Mouse (Mus musculus) gastrocnemius, adult 2 months (tissue): ENCODE data around the gene Defb25. TPM values are rescaled to one million over a fixed set of nuclear protein-coding genes. Genes with fewer than 3 reads are reported as not detected.

ENCODE experiments used
- DNase-seq: peaks from one replicate; pipeline ENCODE4 v3.0.0; 2022
- H3K27ac ChIP-seq: fragments of 200-600 bp; 2 replicates; pipeline ENCODE4 v1.8.1; 2022; ENCODE audit warnings: mild to moderate bottlenecking
- H3K4me3 ChIP-seq: fragments of 200-600 bp; 2 replicates; pipeline ENCODE4 v1.8.1; 2022; ENCODE audit warnings: mild to moderate bottlenecking, moderate library complexity
- CTCF ChIP-seq: fragments of 200-600 bp; IDR thresholded peaks from 2 replicates; pipeline ENCODE4 v1.8.1; 2022; ENCODE audit warnings: antibody characterized with exemption, mild to moderate bottlenecking, moderate library complexity
- intact Hi-C: fragments of 180-260 bp; cut with DNase I; formaldehyde crosslinking; loops from one replicate; pipeline ENCODE4 v1.15.1; 2025
- total RNA-seq, 2 experiments: library from RNA; stranded (reverse); gene quantifications; 2 replicates each; pipeline ENCODE4 v1.2.3; 2021

Defb25 gene
- total RNA-seq, 2 experiments from 2014 or later = not detected

DNA sequence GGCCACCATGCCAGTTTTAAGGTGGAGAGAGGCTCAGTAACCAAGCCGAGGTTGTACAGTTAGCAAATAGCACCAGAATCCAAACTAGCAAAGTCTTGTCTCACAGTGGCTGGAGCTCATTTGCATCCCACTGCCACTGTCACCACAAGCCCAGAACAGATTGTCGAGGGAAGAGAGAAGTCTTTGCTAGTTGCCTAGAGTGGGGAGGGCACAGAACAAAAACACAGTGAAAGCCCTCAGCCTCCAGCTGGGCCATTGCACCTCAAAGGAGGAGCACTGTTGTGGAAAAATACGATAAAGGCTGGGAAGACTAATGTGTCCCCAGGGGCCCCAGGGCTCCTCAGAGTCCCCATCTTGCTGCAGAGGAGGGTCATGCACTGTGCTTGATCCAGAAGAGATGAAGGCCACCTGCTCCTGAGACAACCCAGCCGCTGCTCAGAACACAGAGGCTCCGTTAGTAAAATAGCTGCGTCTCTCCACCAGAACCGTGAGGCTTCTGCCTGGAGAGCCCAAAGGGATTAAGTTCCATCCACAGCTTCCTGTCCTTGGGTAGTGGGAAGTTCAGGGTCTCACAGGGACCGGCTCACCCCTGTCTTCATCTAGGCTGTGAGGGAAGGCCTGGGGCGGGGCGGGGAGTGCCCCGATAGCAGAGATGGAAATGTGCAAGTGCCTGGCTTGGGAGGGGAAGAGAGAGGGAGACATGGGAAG is 16.7 kb upstream of the Defb25 start:
- no peak for TF ChIP-seq CTCF
- Histone ChIP-seq H3K4me3 (no peak overlapping the region), H3K27ac (peak overlapping the region; percentile 84)
- peak; percentile 50 for DNase-seq
- intact Hi-C loops = no loop called here

DNA sequence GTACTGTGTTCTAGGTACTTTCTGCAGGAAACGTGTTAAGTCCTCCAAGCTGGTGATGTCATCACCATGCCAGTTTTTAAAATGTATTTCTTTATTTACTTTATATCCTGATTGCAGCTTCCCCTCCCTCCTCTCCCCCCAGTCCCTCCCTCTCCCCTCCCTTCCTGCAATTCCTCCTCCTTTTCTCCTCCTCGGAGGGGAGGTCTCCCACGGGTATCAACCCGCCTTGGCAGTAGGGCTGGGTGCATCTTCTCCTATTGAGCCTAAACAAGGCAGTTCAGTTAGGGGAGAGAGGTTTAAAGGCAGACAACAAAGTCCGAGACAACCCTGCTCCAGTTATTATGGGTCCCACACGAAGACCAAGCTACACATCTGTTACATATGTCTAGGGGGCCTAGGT is 16.0 kb upstream of the Defb25 start:
- DNase-seq = no peak
- no peak for TF ChIP-seq CTCF
- Histone ChIP-seq H3K27ac (peak overlapping the region; percentile 84), H3K4me3 (no peak overlapping the region)
- intact Hi-C loops = no loop called here

DNA sequence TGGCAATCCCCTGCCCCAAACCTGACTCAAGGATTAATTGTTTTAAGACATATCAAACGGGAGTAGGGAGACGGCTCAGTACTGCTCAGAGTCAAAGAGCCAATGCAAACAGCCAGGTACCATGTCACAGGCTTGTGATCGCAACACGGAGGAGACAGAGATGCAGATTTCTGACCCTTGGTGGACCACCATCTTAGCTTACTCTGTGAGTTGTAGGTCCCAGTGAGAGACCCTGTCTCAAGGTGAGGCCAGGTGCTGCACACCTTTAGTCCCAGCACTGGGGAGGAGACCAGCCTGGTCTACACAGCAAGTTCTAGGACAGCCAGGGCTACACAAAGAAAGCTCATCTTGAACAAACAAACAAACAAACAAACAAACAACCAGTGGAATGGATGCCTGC is 14.5 kb upstream of the Defb25 start:
- no peak for TF ChIP-seq CTCF
- intact Hi-C loops = no loop called here
- no peak for DNase-seq
- H3K27ac ChIP-seq = peak overlapping the region; percentile 84
- no peak overlapping the region for H3K4me3 ChIP-seq

DNA sequence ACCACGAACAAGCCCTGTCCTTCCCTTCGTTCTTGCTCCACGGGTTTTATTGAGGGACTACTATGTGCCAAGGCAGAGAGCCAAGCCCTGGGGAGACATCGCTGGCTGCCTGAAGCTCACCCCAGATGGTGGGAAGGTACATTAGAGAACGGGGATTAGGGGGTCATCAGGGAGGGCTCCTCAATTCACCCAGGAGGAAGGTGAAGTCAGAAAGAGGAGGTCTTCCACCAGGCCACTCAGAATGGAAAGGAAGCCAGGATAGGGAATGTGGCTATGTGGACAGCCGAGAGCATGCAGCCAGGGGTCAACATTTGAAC is 14.1 kb upstream of the Defb25 start:
- DNase-seq = no peak
- peak overlapping the region; percentile 40 for H3K4me3 ChIP-seq
- peak overlapping the region; percentile 84 for H3K27ac ChIP-seq
- no peak for TF ChIP-seq CTCF
- intact Hi-C loops = no loop called here

DNA sequence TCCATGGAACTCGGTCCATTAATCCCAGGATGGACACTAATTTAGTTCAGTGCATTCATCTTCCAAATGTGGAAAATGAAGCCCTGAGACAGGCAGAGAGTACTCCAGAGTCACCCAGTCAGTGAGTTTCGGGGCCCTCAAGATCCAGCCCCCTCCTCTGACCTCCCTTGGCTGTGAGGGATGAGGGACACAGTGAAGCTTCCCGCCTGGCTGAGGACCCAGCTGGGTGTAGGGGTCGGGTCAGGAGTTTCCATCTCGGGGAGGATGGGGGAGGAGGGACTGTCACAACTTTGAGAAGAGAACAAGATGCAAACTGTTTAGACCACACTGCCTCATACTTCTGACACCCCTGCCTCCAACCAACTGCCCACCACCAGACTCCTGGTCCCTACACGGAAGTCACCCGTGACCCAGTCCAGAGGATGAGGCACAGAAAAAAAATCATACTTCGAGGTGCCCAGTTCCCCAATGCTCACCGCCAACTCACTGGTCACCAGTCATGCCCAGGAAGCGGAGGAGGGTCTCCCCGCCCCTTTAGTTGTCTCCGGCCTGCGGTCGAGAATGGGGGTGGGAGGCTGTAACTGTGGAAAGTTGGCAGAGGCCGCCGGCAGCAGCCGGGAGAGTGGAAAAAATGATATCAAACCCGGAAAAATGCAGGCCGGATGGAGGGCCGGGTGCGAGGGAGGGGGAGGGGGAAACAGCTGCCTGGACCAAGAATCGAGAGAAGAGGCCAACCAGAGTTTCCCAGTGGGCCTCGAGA is 13.6 kb upstream of the Defb25 start:
- peak overlapping the region; percentile 40 for H3K4me3 ChIP-seq
- TF ChIP-seq CTCF = no peak
- intact Hi-C loops = no loop called here
- DNase-seq = peak; percentile 76
- H3K27ac ChIP-seq = peak overlapping the region; percentile 84

DNA sequence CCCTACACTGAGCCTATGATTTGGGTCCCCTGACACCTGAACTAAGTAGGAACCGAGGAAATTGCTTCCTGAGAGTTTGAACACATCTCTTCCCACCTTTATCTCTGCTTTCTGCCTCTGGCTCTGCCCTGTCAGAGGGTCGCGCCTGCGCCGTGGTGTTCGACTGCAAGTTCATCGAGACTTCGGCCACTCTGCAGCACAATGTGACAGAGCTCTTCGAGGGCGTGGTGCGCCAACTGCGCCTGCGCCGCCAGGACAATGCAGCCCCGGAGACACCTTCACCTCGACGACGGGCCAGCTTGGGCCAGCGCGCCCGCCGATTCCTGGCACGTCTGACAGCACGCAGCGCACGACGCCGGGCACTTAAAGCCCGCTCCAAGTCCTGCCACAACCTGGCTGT is 11.5 kb upstream of the Defb25 start:
- no peak for TF ChIP-seq CTCF
- DNase-seq = no peak
- Histone ChIP-seq H3K4me3 (no peak overlapping the region), H3K27ac (peak overlapping the region; percentile 84; the same call in 1 of the 2 replicates)
- intact Hi-C loops = no loop called here

DNA sequence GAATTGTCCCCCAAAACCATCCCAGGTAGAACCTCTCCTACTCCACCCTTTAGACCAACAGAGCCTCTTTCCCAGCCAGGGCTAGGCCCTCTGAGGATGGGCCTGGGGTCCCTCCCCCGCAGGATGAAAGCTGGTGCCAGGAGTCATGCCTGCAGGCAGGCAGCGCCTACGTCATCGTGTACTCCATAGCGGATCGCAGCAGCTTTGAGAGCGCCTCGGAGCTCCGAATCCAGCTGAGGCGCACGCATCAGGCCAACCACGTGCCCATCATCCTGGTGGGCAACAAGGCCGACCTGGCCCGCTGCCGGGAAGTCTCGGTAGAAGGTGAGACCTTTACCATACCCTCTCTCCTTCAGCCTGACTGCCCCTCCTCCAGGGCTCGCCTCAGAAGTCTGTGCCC is 10.5 kb upstream of the Defb25 start:
- H3K4me3 ChIP-seq = peak overlapping the region; percentile 24
- peak overlapping the region; percentile 52 for H3K27ac ChIP-seq
- DNase-seq = no peak
- no peak for TF ChIP-seq CTCF
- intact Hi-C loops = no loop called here

DNA sequence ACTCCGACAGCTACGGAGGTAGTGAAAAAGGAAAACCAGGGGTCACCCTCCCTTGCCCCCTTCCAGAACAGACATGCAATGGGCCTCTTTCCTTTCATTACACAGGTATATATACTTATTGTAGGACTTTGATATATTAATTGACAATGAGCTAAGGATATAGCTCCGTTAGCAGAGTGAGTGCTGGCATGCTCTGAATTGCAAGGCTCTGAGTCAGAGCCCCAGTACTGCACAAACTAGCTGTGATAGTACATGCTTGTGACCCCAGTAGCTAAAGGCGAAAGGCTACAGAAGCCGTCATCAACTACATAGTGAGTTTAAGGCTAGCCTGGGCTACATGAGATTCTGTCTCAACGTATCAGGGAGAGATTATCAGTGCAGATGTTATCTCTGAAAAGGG is 7.1 kb upstream of the Defb25 start:
- Histone ChIP-seq H3K4me3 (peak overlapping the region; percentile 74), H3K27ac (peak overlapping the region; percentile 87)

DNA sequence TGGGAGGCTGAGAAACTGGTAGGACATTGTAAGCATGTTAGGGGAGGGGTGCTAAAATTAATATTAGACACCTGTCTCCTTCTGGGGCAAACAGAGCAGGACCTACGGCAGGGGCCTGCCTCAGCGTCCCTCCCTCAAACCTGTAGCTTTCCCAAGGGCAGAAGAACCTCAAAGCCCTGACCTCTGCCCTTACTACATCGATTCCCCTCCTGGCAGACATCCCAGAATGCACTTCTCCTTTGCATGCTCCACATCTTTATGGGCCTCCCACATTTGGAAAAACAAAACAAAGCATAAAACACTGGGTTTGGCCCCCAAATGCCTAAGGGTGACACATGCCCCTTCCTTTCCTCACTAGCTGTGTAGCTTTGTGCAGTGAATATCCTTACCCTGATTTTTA is 6.4 kb upstream of the Defb25 start:
- TF ChIP-seq CTCF = no peak
- DNase-seq = no peak
- Histone ChIP-seq H3K4me3 (peak overlapping the region; percentile 74), H3K27ac (peak overlapping the region; percentile 87)
- intact Hi-C loops = no loop called here

More for the DNA sequence above, 7.1 kb upstream of the Defb25 start:
- intact Hi-C loops = no loop called here
- DNase-seq = no peak
- no peak for TF ChIP-seq CTCF

DNA sequence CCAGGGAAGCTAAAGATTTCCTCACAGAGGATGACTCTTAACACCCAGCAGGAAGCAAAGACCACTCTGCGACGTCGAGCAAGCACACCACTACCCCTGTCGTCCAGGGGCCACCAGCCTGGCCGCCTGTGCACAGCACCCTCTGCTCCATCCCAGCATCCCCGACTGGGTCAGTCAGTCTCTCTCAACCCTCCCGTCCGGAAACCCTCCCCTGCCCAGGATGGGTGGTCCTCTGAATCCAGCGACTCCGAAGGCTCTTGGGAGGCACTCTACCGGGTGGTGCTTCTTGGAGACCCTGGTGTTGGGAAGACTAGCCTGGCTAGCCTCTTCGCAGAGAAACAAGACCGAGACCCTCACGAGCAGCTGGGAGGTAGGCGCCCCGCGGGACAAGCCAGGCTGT is 5.2 kb upstream of the Defb25 start:
- Histone ChIP-seq H3K4me3 (peak overlapping the region; percentile 74), H3K27ac (peak overlapping the region; percentile 87)
- DNase-seq = no peak
- intact Hi-C loops = no loop called here
- TF ChIP-seq CTCF = no peak

DNA sequence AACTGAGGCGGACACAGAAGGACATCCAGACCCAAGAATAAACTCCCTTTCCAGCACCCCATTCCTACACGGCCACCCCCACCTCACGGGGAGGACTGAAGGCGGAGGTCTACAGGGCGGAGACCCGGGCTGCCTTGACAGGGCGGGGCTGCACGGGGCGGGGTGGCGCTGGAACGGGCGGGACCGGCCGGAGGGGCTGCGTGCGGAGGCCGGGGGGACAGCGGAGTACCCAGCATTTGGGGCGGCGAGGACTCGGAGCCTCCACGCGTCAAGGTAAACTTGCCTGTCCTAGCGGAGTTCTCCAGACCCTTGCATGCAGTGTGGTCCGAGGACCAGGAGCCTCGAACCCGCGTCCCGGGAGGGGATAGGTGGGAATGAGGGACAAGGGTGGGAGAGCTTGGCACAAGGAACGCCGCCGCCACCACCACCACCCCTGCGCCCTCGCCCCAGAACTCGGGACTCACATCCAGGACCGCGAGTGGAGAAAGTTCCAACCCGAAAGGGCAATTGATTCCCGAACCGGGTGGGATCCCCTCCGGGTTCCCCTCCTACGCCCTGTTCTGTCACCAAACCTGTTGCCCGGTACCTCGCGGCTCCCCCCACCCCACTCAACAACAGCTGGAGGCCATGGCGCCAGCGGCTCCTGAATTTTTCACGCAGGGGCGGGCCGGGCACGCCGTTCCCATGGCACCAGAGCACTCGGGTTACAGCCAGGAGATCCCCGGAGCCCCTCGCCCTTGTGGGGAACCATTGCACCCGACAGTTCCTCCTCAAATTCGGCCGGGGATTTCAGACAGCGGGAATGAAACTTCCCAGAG is 4.1 kb upstream of the Defb25 start, which contains the start of gene Rem1:
TSS of gene Rem1 (plus strand) at position 178 of the 818 bp plus-strand sequence.
- peak; percentile 68 for DNase-seq
- Histone ChIP-seq H3K27ac (peak within 1 kb of the TSS; percentile 87), H3K4me3 (peak within 1 kb of the TSS; percentile 74)
- no peak for TF ChIP-seq CTCF
- intact Hi-C loops = no loop called here

DNA sequence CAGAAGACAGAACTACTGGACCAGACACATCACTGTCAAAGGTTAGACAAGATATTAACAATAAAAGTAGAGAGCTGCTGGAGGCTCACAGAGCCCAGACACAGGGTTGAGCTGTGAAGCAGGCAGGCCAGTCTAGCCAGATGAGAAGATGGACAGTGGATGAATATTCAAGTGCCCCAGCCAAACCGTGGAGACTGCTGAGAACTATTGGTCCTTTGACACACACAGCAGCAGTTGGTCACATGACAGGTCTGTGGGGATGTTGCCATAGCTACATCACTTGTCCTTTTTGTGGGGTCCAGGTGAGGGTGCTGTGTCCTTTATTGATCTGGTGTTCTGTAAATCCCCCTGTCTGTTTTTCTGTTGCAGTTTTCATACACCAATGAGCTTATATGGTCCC is 2.4 kb upstream of the Defb25 start:
- Histone ChIP-seq H3K4me3 (no peak overlapping the region), H3K27ac (peak overlapping the region; percentile 87; the same call in 1 of the 2 replicates)
- DNase-seq = no peak
- intact Hi-C loops = no loop called here
- TF ChIP-seq CTCF = no peak

DNA sequence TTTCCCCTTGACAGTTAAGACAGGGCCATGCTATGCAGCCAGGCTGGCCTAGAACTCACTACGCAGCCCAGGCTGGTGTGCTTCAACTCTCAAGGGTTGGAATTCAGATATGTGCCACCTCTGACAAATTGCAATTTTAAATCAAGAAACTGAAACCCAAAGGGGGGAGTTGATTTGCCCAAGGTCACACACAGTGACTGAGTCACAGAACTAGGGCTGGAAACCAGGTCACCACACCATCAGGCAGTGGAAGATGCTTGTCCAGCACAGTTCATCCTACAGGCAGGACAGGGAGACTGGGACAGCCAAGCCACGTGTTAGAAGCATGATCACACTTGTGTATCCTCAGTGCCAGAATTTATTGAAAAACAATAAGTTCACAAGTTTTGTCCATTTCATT is 1.7 kb upstream of the Defb25 start:
- no peak for DNase-seq
- intact Hi-C loops = no loop called here
- no peak overlapping the region for H3K27ac ChIP-seq
- no peak overlapping the region for H3K4me3 ChIP-seq
- TF ChIP-seq CTCF = no peak
